Mouse (Mus musculus): Measurements from ENCODE around the gene D630003M21Rik. TPM values are rescaled to one million over a fixed set of nuclear protein-coding genes. Genes with fewer than 3 reads are reported as not detected.

The D630003M21Rik gene
- polyA plus RNA-seq, 1 experiment from 2014 or later: 0.61 TPM

DNA sequence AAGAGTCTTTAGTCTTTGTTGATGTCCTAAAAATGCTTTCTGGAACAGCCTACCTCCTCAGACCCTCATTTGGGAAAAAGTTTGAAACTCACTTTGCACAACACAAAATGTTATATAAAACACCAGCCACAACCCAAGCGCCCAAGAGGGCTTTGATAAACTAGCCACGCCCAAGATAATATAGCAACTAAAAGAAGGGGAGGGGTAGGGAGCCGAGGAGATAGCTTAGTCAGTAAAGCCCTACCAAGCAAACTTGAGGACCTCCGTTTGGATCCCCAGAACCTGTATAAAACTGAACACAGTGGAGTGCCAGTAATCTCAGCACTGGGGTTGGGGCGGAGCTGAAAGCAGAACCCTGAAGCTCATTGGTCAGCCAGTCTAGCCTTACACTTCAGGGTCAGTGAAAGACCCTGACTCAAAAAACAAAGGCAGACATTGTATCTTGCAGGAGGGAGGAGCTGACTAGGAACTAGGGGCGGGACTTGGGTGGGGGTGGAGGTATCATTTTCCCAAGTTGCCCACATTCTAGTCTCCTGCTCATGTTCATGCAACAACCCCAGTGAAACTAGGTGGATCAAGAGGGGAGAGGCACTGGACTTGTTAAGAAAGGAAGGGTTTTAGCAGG, 76.2 kb downstream of the D630003M21Rik start:
- Histone ChIP-seq H3K4me2 (peak overlapping the region; percentile 88), H3K4me3 (replicated peaks) (no peak overlapping the region), H3K9ac (no peak overlapping the region), H3K27ac (replicated peaks) (peak overlapping the region; percentile 81), H3K4me1 (replicated peaks) (peaks cover 57% of the 10 kb centered on the region), H3K9me3 (replicated peaks) (no peaks in the 10 kb centered on the region; the same call in 1 of the 2 replicates), H3K36me3 (replicated peaks) (no peaks in the 10 kb centered on the region), H3K27me3 (no peaks in the 10 kb centered on the region)
- 20% methylated on average over 6 of the region's 6 CpGs for WGBS (ENCODE audit: insufficient replicate concordance)
- ATAC-seq (ENCODE audit: insufficient read depth): peak; percentile 32; the same call in 1 of the 2 replicates

DNA sequence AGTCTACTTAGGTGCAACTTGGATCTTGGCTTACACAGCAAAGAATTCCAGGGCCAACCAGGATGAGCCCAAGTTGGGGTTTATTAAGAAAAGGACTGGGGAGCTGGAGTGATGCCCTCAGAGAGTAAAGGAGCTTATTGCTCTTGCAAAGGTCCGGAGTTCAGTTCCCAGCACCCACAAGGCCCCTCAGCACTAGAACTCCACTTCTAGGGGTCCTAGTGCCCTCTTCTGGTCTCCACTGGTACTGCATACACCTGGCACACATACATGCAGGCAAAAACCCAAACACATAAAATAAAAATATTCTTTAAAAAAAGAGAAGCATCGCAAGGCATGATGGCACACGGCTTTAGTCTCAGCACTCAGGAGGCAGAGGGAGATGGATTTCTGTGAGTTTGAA, 77.9 kb downstream of the D630003M21Rik start:
- Histone ChIP-seq H3K4me2 (no peak overlapping the region), H3K9me3 (replicated peaks) (no peaks in the 10 kb centered on the region; the same call in 1 of the 2 replicates), H3K4me1 (replicated peaks) (peaks cover 58% of the 10 kb centered on the region), H3K4me3 (replicated peaks) (no peak overlapping the region), H3K9ac (no peak overlapping the region), H3K27me3 (no peaks in the 10 kb centered on the region), H3K27ac (replicated peaks) (no peak overlapping the region), H3K36me3 (replicated peaks) (no peaks in the 10 kb centered on the region)
- 91% methylated on average over 3 of the region's 3 CpGs for WGBS (ENCODE audit: insufficient replicate concordance)
- ATAC-seq (ENCODE audit: insufficient read depth): no peak

DNA sequence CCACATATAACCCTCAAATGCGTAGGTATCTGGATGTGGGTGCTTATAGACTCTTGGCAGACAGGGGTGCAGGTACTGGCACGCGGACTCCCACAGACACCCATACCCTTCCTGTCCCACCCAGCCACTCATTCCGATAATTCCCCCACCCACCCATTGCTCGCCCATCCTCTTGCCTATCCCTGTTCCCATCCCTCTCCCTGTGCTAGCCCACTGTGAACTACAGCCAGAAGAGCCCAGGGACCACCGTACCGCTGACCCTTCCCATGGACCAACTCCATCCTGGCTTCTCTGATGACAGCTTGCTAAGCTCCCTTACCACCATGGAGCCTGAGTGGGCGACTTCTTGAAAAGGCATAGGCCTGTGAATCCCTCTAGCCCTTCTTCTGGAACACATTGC, 82.1 kb downstream of the D630003M21Rik start:
- no peaks in the 10 kb centered on the region for H3K27me3 ChIP-seq
- H3K36me3 ChIP-seq (replicated peaks): peaks cover 16% of the 10 kb centered on the region; the same call in 1 of the 2 replicates
- H3K4me2 ChIP-seq: no peak overlapping the region
- ATAC-seq (ENCODE audit: insufficient read depth): no peak
- WGBS (ENCODE audit: insufficient replicate concordance): 82% methylated on average over 8 of the region's 8 CpGs
- H3K27ac ChIP-seq (replicated peaks): no peak overlapping the region
- peaks cover 61% of the 10 kb centered on the region for H3K4me1 ChIP-seq (replicated peaks)
- no peak overlapping the region for H3K9ac ChIP-seq
- no peak overlapping the region for H3K4me3 ChIP-seq (replicated peaks)
- H3K9me3 ChIP-seq (replicated peaks): no peaks in the 10 kb centered on the region; the same call in 1 of the 2 replicates

DNA sequence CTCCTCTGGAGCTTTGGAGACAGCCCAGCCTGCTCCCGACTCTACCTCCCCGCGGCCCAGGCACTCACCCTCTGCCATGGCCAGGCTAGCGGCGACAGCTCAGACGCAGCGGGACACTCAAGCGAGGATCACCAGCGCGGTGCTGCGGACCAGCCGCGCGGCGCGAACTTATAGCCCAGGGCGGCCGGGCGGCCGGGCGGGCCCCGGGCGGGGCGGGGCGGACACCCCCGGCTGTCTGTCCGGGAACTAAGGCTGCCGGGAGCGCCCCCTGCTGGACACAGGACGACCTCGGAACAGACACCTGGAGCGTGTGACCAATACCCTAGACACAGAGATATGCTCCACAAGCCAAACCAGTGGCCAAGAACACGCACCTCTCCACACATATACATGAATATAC, 82.8 kb downstream of the D630003M21Rik start, which contains the start of gene Tgm2:
TSS of gene Tgm2 (minus strand) at position 214 of the 400 bp plus-strand sequence.
- Histone ChIP-seq H3K4me2 (peak within 1 kb of the TSS; percentile 81), H3K27me3 (no peaks in the 10 kb centered on the region), H3K4me3 (replicated peaks) (peak within 1 kb of the TSS; percentile 90), H3K9me3 (replicated peaks) (no peaks in the 10 kb centered on the region; the same call in 1 of the 2 replicates), H3K27ac (replicated peaks) (peak within 1 kb of the TSS; percentile 97), H3K36me3 (replicated peaks) (peaks cover 23% of the 10 kb centered on the region), H3K4me1 (replicated peaks) (peaks cover 65% of the 10 kb centered on the region), H3K9ac (peak within 1 kb of the TSS; percentile 94)
- peak; percentile 59 for ATAC-seq (ENCODE audit: insufficient read depth)
- WGBS (ENCODE audit: insufficient replicate concordance): under 1% methylated on average over 33 of the region's 33 CpGs

DNA sequence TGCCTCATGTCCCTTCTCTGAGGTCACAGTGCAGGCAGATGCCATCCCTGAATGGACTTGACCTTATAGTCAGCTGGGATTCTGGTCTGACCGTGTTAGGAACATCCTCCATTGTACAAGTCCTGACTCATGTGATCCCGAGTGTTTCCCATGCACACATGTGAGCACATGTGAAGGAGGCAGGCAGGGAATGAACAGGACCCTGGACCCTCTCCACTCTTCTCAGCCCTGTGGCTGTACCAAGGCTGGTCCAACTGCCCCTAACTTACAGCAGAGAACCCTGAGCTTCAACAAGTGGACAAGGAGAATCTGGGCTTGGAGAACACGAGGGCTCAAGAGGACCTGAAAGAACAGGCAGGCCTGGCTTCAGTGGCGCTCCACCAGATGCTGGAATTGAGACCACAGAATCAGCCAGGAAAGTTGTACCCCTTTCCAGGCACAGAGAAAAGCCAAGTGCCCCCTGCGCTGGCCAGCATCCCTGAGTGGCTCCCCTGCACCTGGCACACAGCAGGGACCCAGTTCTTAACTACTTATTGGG, 83.4 kb downstream of the D630003M21Rik start:
- Histone ChIP-seq H3K4me3 (replicated peaks) (peak overlapping the region; percentile 90), H3K4me2 (peak overlapping the region; percentile 81), H3K27ac (replicated peaks) (peak overlapping the region; percentile 97), H3K4me1 (replicated peaks) (peaks cover 71% of the 10 kb centered on the region), H3K9me3 (replicated peaks) (no peaks in the 10 kb centered on the region), H3K9ac (peak overlapping the region; percentile 94), H3K27me3 (no peaks in the 10 kb centered on the region), H3K36me3 (replicated peaks) (peaks cover 29% of the 10 kb centered on the region)
- 65% methylated on average over 5 of the region's 5 CpGs for WGBS (ENCODE audit: insufficient replicate concordance)
- no peak for ATAC-seq (ENCODE audit: insufficient read depth)

DNA sequence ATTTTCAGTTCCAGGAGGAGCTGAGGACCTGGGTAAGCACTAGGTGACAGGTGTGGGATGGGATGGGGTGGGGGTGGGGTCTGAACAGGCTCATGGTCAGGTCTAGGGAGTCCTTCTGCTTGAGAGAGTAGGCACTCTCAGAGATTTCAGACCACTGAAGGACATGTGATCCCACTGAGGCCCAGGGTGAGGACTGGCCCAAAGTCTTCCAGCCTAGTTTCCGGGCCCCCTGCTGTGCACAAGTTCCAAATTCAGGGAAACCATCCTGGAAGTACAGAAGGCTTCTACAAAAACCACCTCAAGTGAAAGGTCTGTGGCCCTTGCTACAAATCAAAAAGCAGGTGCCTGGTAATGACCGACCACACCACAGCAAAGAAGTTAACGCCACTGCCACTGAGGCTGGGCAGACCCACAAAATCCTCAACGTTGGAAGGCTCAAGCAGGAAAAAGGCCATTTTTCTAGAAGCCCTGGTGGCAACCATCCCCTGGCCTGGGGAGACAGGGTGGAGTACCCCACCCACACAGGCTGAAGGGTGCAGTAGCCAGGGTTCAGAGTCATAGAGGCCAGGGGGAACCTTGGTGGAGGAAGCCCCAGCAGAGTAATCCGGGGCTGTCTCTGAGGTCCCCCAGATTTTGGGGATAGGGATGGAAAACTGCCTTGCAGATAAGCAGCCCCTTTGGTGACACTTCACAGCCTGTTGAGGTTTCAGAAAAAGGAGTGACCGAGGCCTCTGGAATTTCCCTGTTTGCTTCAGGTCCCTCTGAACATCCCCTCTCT, 84.1 kb downstream of the D630003M21Rik start:
- Histone ChIP-seq H3K4me3 (replicated peaks) (peak overlapping the region; percentile 90), H3K4me2 (peak overlapping the region; percentile 81), H3K27ac (replicated peaks) (peak overlapping the region; percentile 97), H3K27me3 (no peaks in the 10 kb centered on the region), H3K9me3 (replicated peaks) (no peaks in the 10 kb centered on the region), H3K36me3 (replicated peaks) (peaks cover 36% of the 10 kb centered on the region), H3K4me1 (replicated peaks) (peaks cover 77% of the 10 kb centered on the region), H3K9ac (peak overlapping the region; percentile 94)
- WGBS (ENCODE audit: insufficient replicate concordance): 66% methylated on average over 6 of the region's 6 CpGs
- no peak for ATAC-seq (ENCODE audit: insufficient read depth)

DNA sequence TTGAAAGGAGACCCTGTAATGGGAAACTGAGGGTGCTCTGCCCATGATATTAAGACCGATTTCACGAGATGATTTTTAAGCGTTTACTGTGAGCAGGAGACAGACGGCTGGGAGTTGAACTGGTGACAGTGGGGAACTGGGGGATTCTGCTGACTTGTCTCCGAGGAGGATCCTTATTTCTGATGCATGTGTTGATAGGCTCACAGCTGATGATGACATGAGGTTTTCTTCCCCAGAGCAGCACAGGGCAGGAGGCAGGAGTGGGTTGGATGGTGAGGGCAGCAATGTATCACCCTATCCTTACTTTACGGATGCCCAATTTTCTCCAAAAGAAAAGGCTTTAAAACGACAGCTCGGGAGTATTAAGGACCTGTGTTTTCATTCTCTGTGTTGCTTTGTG, 84.8 kb downstream of the D630003M21Rik start:
- 0 out of 2 replicates have a peak, but pooled peaks have one; percentile 8 for ATAC-seq (ENCODE audit: insufficient read depth)
- peaks cover 43% of the 10 kb centered on the region for H3K36me3 ChIP-seq (replicated peaks)
- H3K4me2 ChIP-seq: peak overlapping the region; percentile 81
- H3K4me1 ChIP-seq (replicated peaks): peaks cover 82% of the 10 kb centered on the region
- H3K9me3 ChIP-seq (replicated peaks): no peaks in the 10 kb centered on the region
- peak overlapping the region; percentile 94 for H3K9ac ChIP-seq
- peak overlapping the region; percentile 97 for H3K27ac ChIP-seq (replicated peaks)
- H3K27me3 ChIP-seq: no peaks in the 10 kb centered on the region
- peak overlapping the region; percentile 90 for H3K4me3 ChIP-seq (replicated peaks)
- 39% methylated on average over 8 of the region's 8 CpGs for WGBS (ENCODE audit: insufficient replicate concordance)

DNA sequence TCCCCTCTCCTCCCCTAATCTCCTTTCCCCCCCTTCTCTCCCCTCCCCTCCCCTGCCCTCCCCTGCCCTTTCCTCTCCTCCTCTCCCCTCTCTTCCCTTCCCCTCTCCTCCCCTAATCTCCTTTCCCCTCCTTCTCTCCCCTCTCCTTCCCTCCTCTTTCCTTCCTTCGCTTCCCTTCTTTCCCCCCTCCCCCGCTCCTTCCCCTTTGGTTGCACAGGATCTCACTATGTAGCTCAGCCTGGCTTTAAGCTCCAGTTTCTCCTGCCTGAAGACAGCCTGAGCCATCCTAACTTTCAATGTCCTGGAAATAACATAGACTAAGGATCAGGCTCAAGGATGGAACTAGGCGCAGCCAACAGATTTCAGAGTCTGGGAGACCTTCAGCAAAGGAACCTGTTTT, 85.2 kb downstream of the D630003M21Rik start:
- H3K9me3 ChIP-seq (replicated peaks): no peaks in the 10 kb centered on the region
- 56% methylated on average over 3 of the region's 3 CpGs for WGBS (ENCODE audit: insufficient replicate concordance)
- no peak for ATAC-seq (ENCODE audit: insufficient read depth)
- H3K4me2 ChIP-seq: peak overlapping the region; percentile 81
- H3K36me3 ChIP-seq (replicated peaks): peaks cover 47% of the 10 kb centered on the region
- no peaks in the 10 kb centered on the region for H3K27me3 ChIP-seq
- peak overlapping the region; percentile 97 for H3K27ac ChIP-seq (replicated peaks)
- peak overlapping the region; percentile 90 for H3K4me3 ChIP-seq (replicated peaks)
- peak overlapping the region; percentile 94 for H3K9ac ChIP-seq
- H3K4me1 ChIP-seq (replicated peaks): peaks cover 86% of the 10 kb centered on the region

DNA sequence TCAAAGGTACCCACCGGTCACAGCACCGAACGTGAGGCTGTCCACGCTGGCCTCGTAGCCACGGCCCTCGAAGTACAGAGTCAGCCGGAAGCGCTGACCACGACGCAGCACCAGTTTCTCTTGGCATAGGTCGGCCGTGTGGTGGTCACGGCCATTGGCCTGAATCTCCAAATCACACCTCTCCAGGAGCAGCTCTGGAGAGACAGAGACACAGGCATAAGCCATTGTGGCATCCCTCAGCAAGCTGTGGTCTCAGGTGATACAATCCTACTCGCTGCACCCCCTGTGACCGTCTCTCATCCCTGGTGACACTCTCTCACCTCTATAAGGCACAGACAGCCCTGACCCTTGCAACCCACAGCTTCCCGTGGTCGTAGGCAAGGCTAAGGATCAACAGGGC, 86.0 kb downstream of the D630003M21Rik start:
- Histone ChIP-seq H3K4me1 (replicated peaks) (peaks cover 85% of the 10 kb centered on the region), H3K36me3 (replicated peaks) (peaks cover 56% of the 10 kb centered on the region), H3K9me3 (replicated peaks) (no peaks in the 10 kb centered on the region), H3K27ac (replicated peaks) (peak overlapping the region; percentile 97), H3K27me3 (no peaks in the 10 kb centered on the region), H3K4me2 (peak overlapping the region; percentile 81), H3K9ac (peak overlapping the region; percentile 94), H3K4me3 (replicated peaks) (peak overlapping the region; percentile 90)
- WGBS (ENCODE audit: insufficient replicate concordance): 71% methylated on average over 18 of the region's 18 CpGs
- ATAC-seq (ENCODE audit: insufficient read depth): no peak

DNA sequence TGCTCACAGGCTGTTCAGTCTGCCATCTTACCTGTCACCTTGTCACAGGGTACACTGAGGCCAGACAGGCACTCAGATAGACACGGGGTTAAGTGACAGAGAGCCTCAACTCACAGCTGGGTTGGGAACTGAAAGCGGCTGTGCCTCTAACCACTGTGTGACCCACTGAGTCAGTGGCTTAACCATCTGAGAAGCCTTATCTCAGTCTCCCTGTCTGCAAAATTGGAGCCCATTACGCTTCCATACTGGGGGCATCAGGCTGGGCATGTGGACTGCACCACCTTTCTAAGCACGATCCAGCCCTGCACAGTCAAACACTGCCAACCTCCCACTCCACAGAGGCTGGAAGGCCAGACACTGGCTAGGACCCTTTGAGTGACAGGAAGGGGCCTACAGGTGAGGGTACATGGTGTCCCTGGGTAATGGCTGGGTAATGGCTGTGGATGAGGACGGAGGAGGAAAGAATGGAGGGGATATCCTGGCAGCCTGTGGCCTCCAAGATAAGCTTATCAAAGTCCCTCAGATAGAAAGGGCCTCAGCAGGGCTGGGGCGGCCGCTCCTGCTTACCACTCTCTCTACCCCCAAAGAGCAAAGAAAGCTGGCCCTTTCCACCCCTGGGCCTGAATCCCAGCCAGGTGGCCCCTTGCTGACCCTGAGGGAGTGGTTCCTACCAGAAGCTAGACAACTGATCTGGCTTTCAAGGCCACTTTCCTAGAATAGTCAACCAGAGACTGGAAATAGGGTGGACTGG, 87.2 kb downstream of the D630003M21Rik start:
- H3K4me3 ChIP-seq (replicated peaks): peak overlapping the region; percentile 90
- peaks cover 78% of the 10 kb centered on the region for H3K4me1 ChIP-seq (replicated peaks)
- H3K27ac ChIP-seq (replicated peaks): peak overlapping the region; percentile 97
- H3K9me3 ChIP-seq (replicated peaks): no peaks in the 10 kb centered on the region
- no peaks in the 10 kb centered on the region for H3K27me3 ChIP-seq
- peak overlapping the region; percentile 81 for H3K4me2 ChIP-seq
- peaks cover 67% of the 10 kb centered on the region for H3K36me3 ChIP-seq (replicated peaks)
- H3K9ac ChIP-seq: peak overlapping the region; percentile 58
- peak; percentile 89 for ATAC-seq (ENCODE audit: insufficient read depth)
- 21% methylated on average over 7 of the region's 7 CpGs for WGBS (ENCODE audit: insufficient replicate concordance)
